Mouse (Mus musculus): Measurements from ENCODE around the gene Zdhhc13.

Gene Zdhhc13

GRCm38 (mm10) chr7:48843541-48843940 is 54.7 kb downstream of the Zdhhc13 start:
- no peak for DNase-seq

- DNase-seq: no peak
Observed at GRCm38 (mm10) chr7:48845213-48845973, 56.6 kb downstream of the Zdhhc13 start.

DNA sequence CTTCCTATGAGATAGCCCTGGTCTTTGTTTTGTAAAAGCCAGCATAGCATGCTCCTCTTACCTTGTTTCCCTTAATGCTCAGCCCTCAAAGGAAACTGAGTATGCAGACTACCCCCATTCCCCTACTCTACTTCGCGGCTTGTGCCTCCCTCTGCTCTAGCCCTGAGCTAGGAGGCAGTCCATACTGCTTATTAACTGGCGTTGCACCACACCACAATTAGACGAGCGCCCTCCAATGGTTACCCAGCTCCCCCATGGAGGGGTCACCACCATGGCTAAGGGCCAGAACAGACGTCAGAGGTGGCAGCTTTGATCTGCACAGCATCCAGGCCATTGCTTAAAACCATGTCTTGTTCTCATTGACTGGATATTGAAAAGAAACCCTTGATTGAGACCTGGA is 58.0 kb downstream of the Zdhhc13 start:
- no peak for DNase-seq

- no peak for DNase-seq
Observed at GRCm38 (mm10) chr7:48847820-48848650, 59.2 kb downstream of the Zdhhc13 start, which contains the start of gene Csrp3. Gene Csrp3, minus strand, starts transcription at chr7:48848033.

DNA sequence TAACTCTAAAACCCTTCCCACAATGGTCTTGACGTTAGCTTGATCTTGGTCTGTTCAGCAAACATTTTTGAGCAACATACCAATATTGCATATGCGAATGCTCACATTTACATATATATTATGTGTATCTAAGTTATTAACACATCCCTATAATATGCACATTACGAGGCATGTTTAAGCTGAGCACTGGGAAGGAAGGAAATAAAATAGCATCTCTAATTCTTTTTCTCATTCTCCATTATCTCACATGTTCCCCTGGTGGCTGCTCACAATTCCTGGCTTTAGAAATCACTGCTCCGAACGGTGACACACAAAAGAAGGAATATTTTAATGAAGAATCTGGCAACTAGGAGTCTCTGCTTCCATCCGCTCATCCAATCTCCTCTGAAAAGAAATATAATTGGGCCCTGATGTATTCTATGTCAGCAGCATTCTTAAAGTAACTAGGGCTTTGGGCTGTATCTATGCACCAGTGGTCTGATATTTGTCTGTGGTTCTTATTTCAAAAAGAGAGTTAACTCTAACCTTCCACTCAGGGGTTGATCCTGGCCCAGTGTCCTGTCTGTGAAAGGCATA is 62.8 kb downstream of the Zdhhc13 start:
- no peak for DNase-seq

- DNase-seq: no peak
Observed at GRCm38 (mm10) chr7:48853496-48853895, 64.7 kb downstream of the Zdhhc13 start.

GRCm38 (mm10) chr7:48855461-48855860 is 66.7 kb downstream of the Zdhhc13 start:
- DNase-seq: no peak

- no peak for DNase-seq
Observed at GRCm38 (mm10) chr7:48858257-48858656, 69.5 kb downstream of the Zdhhc13 start.

DNA sequence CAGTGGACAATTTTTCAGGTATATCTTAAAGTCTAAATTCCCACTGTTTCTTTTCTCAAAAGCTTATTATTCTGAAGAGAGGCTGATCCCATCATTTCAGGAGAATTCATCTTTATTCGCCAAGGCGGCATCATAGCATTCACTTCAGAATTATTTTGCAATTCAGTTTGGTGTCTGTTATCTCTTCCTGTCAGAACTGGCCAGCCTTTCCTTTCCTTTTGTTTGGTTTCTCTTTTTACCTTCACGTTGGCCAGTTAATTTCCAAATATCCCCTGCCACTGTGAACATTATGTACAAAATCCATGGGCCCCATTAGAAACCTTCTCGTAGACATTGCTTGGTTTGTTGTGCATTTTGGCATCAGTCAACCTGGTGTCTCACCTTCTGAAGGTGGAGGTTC is 70.6 kb downstream of the Zdhhc13 start:
- DNase-seq: no peak

- DNase-seq: no peak
Observed at GRCm38 (mm10) chr7:48860948-48861347, 72.1 kb downstream of the Zdhhc13 start.

DNA sequence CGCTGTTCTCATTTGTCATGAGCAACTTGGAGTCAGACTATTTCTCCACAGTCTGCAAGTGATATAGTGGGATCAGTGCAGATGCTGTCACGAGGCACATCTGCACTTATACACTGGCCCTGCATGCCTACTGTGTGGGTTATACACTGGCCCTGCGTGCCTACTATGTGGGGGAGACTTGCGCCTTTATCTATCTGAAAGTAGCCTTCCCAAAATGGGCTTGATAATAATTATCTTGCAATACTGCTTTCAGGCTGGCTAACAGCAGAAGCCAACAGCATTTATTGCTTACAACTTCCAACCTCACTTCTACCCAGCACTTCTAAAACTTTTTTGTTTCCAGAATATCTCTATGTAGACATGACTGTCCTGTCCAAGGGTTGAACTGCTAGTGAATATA is 73.0 kb downstream of the Zdhhc13 start:
- no peak for DNase-seq

DNA sequence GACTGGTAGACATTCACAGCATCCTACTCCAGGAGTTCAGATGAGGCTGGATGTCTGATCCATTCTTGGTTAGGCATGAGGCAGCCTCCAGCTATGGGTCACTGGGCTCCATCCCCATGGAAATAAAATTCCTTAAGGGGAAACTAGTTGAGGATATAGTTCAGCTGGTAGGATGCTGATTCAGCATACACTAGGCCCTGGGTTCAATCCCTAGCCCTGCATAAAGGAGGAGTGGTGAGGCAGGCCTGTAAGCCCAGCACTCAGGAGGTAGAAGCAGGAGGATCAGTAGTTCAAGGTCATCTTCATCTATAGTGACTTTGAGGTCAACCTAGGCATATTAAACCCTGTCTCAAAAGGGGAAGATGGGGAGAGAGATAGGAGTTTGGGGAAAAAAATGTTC is 75.4 kb downstream of the Zdhhc13 start:
- DNase-seq: no peak

GRCm38 (mm10) chr7:48864671-48865458 is 76.1 kb downstream of the Zdhhc13 start:
- no peak for DNase-seq

GRCm38 (mm10) chr7:48867576-48867975 is 78.8 kb downstream of the Zdhhc13 start:
- DNase-seq: no peak

GRCm38 (mm10) chr7:48870144-48870543 is 81.3 kb downstream of the Zdhhc13 start:
- DNase-seq: no peak

DNA sequence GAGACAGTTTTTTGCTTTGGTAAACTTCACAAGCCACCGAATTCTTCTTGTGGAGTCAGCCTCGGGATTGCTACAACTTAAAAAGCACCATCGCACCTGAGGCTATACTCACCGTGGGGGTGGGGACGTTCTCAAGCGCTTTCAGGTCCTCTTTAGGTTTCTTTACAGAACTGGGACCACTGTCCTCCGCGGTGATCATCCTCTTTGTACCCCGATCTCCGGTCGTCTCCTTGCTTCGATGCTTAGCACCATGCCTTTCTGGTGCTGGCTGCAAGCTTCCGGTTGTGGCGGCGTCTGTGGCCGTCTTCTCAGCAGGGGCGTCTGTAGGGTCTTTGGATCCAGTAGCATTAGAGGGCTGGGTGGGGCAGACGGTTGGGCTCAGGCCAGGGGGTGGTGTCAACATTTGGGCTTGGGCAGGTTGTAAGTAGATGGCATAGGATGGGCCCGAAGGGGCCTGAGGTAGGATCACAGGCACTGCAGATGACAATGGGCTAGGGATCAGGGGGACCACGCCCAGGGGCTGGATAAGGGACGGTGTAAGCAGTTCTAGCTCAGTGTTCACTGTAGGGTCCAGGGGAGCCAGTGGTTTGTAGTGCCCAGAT is 81.9 kb downstream of the Zdhhc13 start:
- no peak for DNase-seq

DNA sequence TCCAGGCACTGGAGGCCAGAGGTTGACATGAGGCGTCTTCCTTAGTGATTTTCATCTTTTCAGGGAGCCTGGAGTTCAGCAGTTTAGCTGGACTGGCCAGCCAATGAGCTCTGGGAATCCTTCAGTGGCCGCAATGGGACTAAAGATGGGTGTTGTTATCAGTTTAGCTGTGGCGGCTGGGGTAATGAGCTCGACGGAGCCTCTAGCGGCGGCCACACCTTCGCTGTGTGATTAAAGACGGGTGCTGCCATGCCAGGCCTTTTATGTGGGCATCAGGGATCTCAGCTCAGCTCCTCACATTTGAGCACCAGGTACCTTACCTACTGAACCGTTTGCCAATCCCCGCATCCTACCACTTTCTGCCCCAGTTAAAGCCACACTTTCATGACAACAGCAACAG is 82.5 kb downstream of the Zdhhc13 start:
- no peak for DNase-seq

DNA sequence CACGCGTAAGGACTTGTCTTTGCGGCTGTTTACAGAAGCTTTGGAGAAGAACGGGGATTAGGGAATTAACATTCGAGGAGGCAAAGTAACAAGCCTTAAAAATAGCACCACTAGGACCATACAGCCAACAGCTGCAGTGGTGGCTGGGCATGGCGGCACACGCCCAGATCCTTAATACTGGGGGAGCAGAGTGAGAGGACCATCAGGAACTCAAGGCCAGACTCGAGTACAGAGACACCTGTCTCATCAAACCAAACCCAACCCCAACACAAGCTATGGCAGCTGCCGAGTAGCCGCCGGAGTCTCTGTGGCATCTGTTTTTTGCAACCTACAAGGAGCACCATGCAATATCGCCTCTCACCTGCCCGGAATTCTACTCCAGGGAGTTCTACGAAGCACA is 86.3 kb downstream of the Zdhhc13 start:
- no peak for DNase-seq

GRCm38 (mm10) chr7:48876526-48876925 is 87.7 kb downstream of the Zdhhc13 start:
- peak; percentile 74 for DNase-seq
